Mouse (Mus musculus) kidney, adult 2 months (tissue): ENCODE measurements at regions not wholly inside any gene's neighbourhood (a gene's known extent, or its start where the extent isn't known, plus 50 kb on each side); places are given as distances from the start of the nearest gene placed in this dataset.

Experiments used
- CTCF ChIP-seq: fragments of 200-500 bp; conservative IDR thresholded peaks from 2 replicates; pipeline ENCODE4 v1.5.1; 2011; ENCODE audit warnings: low read depth, mild to moderate bottlenecking, control low read depth, low read length, moderate library complexity, mixed read lengths; ENCODE audit not compliant: insufficient read depth, insufficient read length
- POLR2A ChIP-seq: fragments of 200-500 bp; IDR thresholded peaks from one replicate; pipeline ENCODE4 v1.6.1; 2011; ENCODE audit warnings: low read depth, low read length, control low read depth

GRCm38 (mm10) chr15:30059808-30060207, 112.6 kb upstream of the Ctnnd2 start:
- TF ChIP-seq POLR2A (no peak), CTCF (no peak)
